Mouse (Mus musculus) bone marrow, adult 2 months (tissue): ENCODE results near the gene Narfl.

Experiments
- CTCF ChIP-seq: fragments of 200-500 bp; IDR thresholded peaks from 2 replicates; pipeline ENCODE4 v1.5.1; 2011; ENCODE audit warnings: low read length, control low read depth; ENCODE audit not compliant: control insufficient read depth, insufficient read depth
- POLR2A ChIP-seq: fragments of 200-500 bp; IDR thresholded peaks from 2 replicates; pipeline ENCODE4 v1.6.1; 2011; ENCODE audit warnings: low read depth, mild to moderate bottlenecking, control low read depth, low read length, borderline replicate concordance; ENCODE audit not compliant: control insufficient read depth

GRCm38 (mm10) chr17:25785281-25785745 lies 11.7 kb downstream of the Narfl start, which contains the start of gene Haghl:
- peak; percentile 77; the same call in 1 of the 2 replicates for TF ChIP-seq POLR2A
- 0 out of 2 replicates have a peak, but pooled peaks have one; percentile 7 for TF ChIP-seq CTCF
